ENCODE assay signal across 8 mouse cellular contexts in the genomic region with DNA sequence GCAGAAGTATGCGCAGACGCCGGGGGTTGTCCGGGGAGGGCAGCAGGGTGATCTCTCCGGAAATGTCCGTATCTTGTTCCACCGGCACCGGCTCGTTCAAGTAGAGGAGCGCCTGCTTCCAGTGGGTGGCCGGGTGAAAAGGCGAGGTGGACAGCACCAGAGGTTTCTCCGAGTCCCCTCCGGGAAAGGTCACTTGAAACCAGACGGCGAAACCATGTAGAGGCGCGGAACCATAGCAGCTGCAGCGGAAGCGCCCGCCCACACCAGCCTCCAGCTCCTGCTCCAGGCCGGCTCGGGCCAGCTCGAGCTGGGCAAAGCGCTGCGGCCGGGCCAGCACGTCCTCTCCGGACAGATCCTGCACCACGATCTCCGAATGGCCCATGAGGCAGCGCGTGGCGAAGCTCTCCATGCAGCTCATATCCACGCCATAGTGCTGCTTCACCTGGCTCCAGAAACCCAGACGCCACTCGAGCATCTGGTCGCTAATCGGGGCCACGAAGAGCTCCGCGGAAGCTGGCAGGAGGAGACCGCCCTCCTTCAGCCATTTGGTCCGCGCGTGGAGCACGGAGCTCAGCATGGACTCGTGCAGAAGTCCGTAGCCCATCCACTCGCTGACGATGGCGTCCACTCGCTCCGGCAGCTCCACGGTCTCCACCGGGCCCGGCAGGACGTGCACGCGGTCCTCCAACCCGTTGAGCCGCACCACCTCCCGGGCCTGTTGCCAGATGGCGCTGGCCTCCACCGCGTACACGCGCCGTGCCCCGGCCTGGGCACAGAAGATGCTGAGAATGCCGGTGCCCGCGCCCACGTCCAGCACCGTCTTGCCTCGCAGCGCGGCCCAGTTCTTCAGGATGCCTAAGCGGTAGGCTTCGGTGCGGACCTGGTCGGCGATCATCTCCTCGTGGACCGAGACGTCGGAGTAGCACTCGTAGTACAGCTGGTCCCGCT. TPM values are rescaled to one million over a fixed set of nuclear protein-coding genes. Genes with fewer than 3 reads are reported as not detected.
A peak's percentile ranks its signal among the peaks of the same experiment; 100 is the strongest.
DNase-seq lines count a peak whose midpoint lies in the region; ATAC-seq and TF ChIP-seq lines count a peak whose summit lies in the region.

No protein-coding gene starts in this region.

- under 1% methylated on average over 87 of the region's 89 CpGs for WGBS in forebrain, embryonic 12.5 days
- WGBS in heart, postnatal 0 days, result under 1% methylated on average over 84 of the region's 89 CpGs
- under 1% methylated on average over 89 of the region's 89 CpGs for WGBS in liver, embryonic 15.5 days (ENCODE audit: insufficient replicate concordance)
- under 1% methylated on average over 89 of the region's 89 CpGs for WGBS in neural tube, embryonic 12.5 days
- WGBS in stomach, postnatal 0 days, result under 1% methylated on average over 89 of the region's 89 CpGs

- TF ChIP-seq EP300 in heart, postnatal 0 days (IDR thresholded peaks at IDR 0.05; ENCODE audit: low read depth), result no peak
- no peak for TF ChIP-seq EP300 in stomach, postnatal 0 days (optimal IDR thresholded peaks at IDR 0.05)

- H3K36me3 ChIP-seq in E14TG2a.4 (ENCODE audit: insufficient read depth, low read length), result peaks cover 29% of the 10 kb centered on the region
- peaks cover 19% of the 10 kb centered on the region for H3K36me3 ChIP-seq in forebrain, embryonic 12.5 days (replicated peaks)
- H3K36me3 ChIP-seq in heart, postnatal 0 days (replicated peaks; ENCODE audit: control insufficient read depth, insufficient read depth, low read length), result peaks cover 19% of the 10 kb centered on the region
- peaks cover 6% of the 10 kb centered on the region; the same call in 1 of the 2 replicates for H3K36me3 ChIP-seq in liver, embryonic 15.5 days (replicated peaks)
- H3K36me3 ChIP-seq in neural tube, embryonic 12.5 days, result peaks cover 13% of the 10 kb centered on the region
- peaks cover 6% of the 10 kb centered on the region; the same call in 1 of the 2 replicates for H3K36me3 ChIP-seq in stomach, postnatal 0 days (ENCODE audit: control insufficient read depth, insufficient read depth, low read length)

- peak overlapping the region; percentile 93 for H3K4me3 ChIP-seq in E14TG2a.4 (replicated peaks; ENCODE audit: low read length)
- H3K4me3 ChIP-seq in forebrain, embryonic 12.5 days (replicated peaks), result peak overlapping the region; percentile 94
- peak overlapping the region; percentile 79 for H3K4me3 ChIP-seq in heart, postnatal 0 days (ENCODE audit: low read depth, low read length)
- H3K4me3 ChIP-seq in liver, embryonic 15.5 days (replicated peaks), result peak overlapping the region; percentile 83
- peak overlapping the region; percentile 93 for H3K4me3 ChIP-seq in neural tube, embryonic 12.5 days
- peak overlapping the region; percentile 94 for H3K4me3 ChIP-seq in stomach, postnatal 0 days (ENCODE audit: low read depth, low read length)

- peak overlapping the region; percentile 94 for H3K27ac ChIP-seq in forebrain, embryonic 12.5 days
- peak overlapping the region; percentile 94 for H3K27ac ChIP-seq in heart, postnatal 0 days (ENCODE audit: low read depth)
- H3K27ac ChIP-seq in liver, embryonic 15.5 days (replicated peaks), result peak overlapping the region; percentile 68
- peak overlapping the region; percentile 90 for H3K27ac ChIP-seq in neural tube, embryonic 12.5 days
- H3K27ac ChIP-seq in stomach, postnatal 0 days (replicated peaks), result peak overlapping the region; percentile 93

- H3K9me3 ChIP-seq in E14TG2a.4 (ENCODE audit: low read length), result no peaks in the 10 kb centered on the region
- no peaks in the 10 kb centered on the region for H3K9me3 ChIP-seq in forebrain, embryonic 12.5 days
- H3K9me3 ChIP-seq in heart, postnatal 0 days (replicated peaks; ENCODE audit: control insufficient read depth, low read length), result no peaks in the 10 kb centered on the region
- no peaks in the 10 kb centered on the region for H3K9me3 ChIP-seq in liver, embryonic 15.5 days (replicated peaks)
- H3K9me3 ChIP-seq in neural tube, embryonic 12.5 days, result no peaks in the 10 kb centered on the region
- H3K9me3 ChIP-seq in stomach, postnatal 0 days (ENCODE audit: control insufficient read depth, low read length), result no peaks in the 10 kb centered on the region

- peak overlapping the region; percentile 95 for H3K9ac ChIP-seq in forebrain, embryonic 12.5 days
- H3K9ac ChIP-seq in heart, postnatal 0 days (replicated peaks; ENCODE audit: low read depth, low read length), result peak overlapping the region; percentile 86
- H3K9ac ChIP-seq in liver, embryonic 15.5 days, result peak overlapping the region; percentile 71
- H3K9ac ChIP-seq in neural tube, embryonic 12.5 days, result peak overlapping the region; percentile 97
- peak overlapping the region; percentile 65 for H3K9ac ChIP-seq in stomach, postnatal 0 days (ENCODE audit: low read length)

- peak overlapping the region; percentile 74 for H3K4me2 ChIP-seq in forebrain, embryonic 12.5 days
- peak overlapping the region; percentile 89 for H3K4me2 ChIP-seq in heart, postnatal 0 days (ENCODE audit: low read depth, low read length)
- H3K4me2 ChIP-seq in liver, embryonic 15.5 days, result peak overlapping the region; percentile 76
- H3K4me2 ChIP-seq in neural tube, embryonic 12.5 days (replicated peaks), result peak overlapping the region; percentile 73
- peak overlapping the region; percentile 77 for H3K4me2 ChIP-seq in stomach, postnatal 0 days (replicated peaks; ENCODE audit: low read depth)

- ATAC-seq in forebrain, embryonic 12.5 days (ENCODE audit: low FRiP score), result peak; percentile 87
- peak; percentile 87 for ATAC-seq in heart, postnatal 0 days (ENCODE audit: insufficient read depth, low read depth)
- peak; percentile 81 for ATAC-seq in liver, embryonic 15.5 days (ENCODE audit: insufficient read depth)
- ATAC-seq in neural tube, embryonic 12.5 days (ENCODE audit: low FRiP score, low read depth), result peak; percentile 86
- ATAC-seq in stomach, postnatal 0 days (ENCODE audit: low FRiP score, low TSS enrichment), result peak; percentile 94

- H3K27me3 ChIP-seq in E14TG2a.4 (ENCODE audit: insufficient read depth, low read length), result no peaks in the 10 kb centered on the region
- H3K27me3 ChIP-seq in forebrain, embryonic 12.5 days, result no peaks in the 10 kb centered on the region
- no peaks in the 10 kb centered on the region for H3K27me3 ChIP-seq in heart, postnatal 0 days (ENCODE audit: control insufficient read depth, insufficient read depth, low read length)
- H3K27me3 ChIP-seq in liver, embryonic 15.5 days, result no peaks in the 10 kb centered on the region
- no peaks in the 10 kb centered on the region for H3K27me3 ChIP-seq in neural tube, embryonic 12.5 days (replicated peaks)
- H3K27me3 ChIP-seq in stomach, postnatal 0 days (ENCODE audit: control insufficient read depth, insufficient read depth, low read length), result no peaks in the 10 kb centered on the region

- peak; percentile 46 for DNase-seq in c-Kit-positive CD71-positive TER-119-positive erythroid progenitor cells, embryonic 14.5 days (ENCODE audit: low spot score)
- peak; percentile 76 for DNase-seq in heart, postnatal 0 days (ENCODE audit: low spot score)
- peak; percentile 79 to 88 for DNase-seq in kidney, postnatal 4 days
- peak; percentile 76 for DNase-seq in stomach, postnatal 0 days (ENCODE audit: low spot score)

- no peak for TF ChIP-seq CTCF in E14TG2a.4 (conservative IDR thresholded peaks at IDR 0.05; ENCODE audit: low read length)
- no peak for TF ChIP-seq CTCF in heart, postnatal 0 days (IDR thresholded peaks at IDR 0.05; ENCODE audit: low read depth)
- peak; percentile 19 for TF ChIP-seq CTCF in stomach, postnatal 0 days (IDR thresholded peaks at IDR 0.05; ENCODE audit: low read depth)

- H3K4me1 ChIP-seq in E14TG2a.4 (replicated peaks; ENCODE audit: low read depth, low read length), result peaks cover 21% of the 10 kb centered on the region
- peaks cover 21% of the 10 kb centered on the region for H3K4me1 ChIP-seq in forebrain, embryonic 12.5 days
- H3K4me1 ChIP-seq in heart, postnatal 0 days (ENCODE audit: control insufficient read depth, insufficient read depth), result peaks cover 12% of the 10 kb centered on the region
- H3K4me1 ChIP-seq in liver, embryonic 15.5 days (replicated peaks), result peaks cover 14% of the 10 kb centered on the region
- peaks cover 13% of the 10 kb centered on the region for H3K4me1 ChIP-seq in neural tube, embryonic 12.5 days
- 0 out of 2 replicates have a peak, but pooled peaks cover 4% of the 10 kb centered on the region for H3K4me1 ChIP-seq in stomach, postnatal 0 days (replicated peaks; ENCODE audit: control insufficient read depth, insufficient read depth)

RNA-seq across cellular contexts. Expression of a gene that starts 0.6 kb away (rescaled TPM):
- 27.2 and 27.8 TPM in 2 replicates for polyA plus RNA-seq in forebrain, embryonic 12.5 days (2016; fragmentation: Nextera tagmentation; extraction: Ambion mirVana)
- 21.1 and 27.9 TPM in 2 replicates for total RNA-seq in heart, postnatal 0 days (2014; rRNA removed; ENCODE audit: low replicate concordance)
- 6.4 and 7.9 TPM in 2 replicates for polyA plus RNA-seq in heart, postnatal 0 days (2015; fragmentation: Nextera tagmentation; extraction: Ambion mirVana)
- polyA plus RNA-seq in liver, embryonic 15.5 days (2015; fragmentation: Nextera tagmentation; extraction: Ambion mirVana), result 5.7 and 5.8 TPM in 2 replicates
- 34.5 and 36.0 TPM in 2 replicates for polyA plus RNA-seq in neural tube, embryonic 12.5 days (2016; fragmentation: Nextera tagmentation; extraction: Ambion mirVana)
- polyA plus RNA-seq in stomach, postnatal 0 days (2015; fragmentation: Nextera tagmentation; extraction: Ambion mirVana), result 8.8 and 11.0 TPM in 2 replicates

Comparison
In these comparisons a context has a peak if more than half of its experiments do, and no peak if none do; other contexts are left out.
1. Peak in every context shown above with its lines: DNase-seq, ATAC-seq, H3K4me3 ChIP-seq and H3K27ac ChIP-seq.